Mouse (Mus musculus) brain, embryonic 14.5 days (tissue): Measurements from ENCODE around the gene Oprd1.

Source experiments
- CTCF ChIP-seq: fragments of 200-500 bp; IDR thresholded peaks from 2 replicates; pipeline ENCODE4 v1.5.1; 2012; ENCODE audit warnings: inconsistent platforms, mild to moderate bottlenecking, moderate library complexity, borderline replicate concordance; ENCODE audit not compliant: insufficient read depth, insufficient read length; ENCODE audit errors: extremely low read depth
- POLR2A ChIP-seq: fragments of 200-500 bp; IDR thresholded peaks from 2 replicates; pipeline ENCODE4 v1.6.1; 2012; ENCODE audit warnings: mild to moderate bottlenecking, inconsistent platforms, borderline replicate concordance; ENCODE audit not compliant: poor library complexity, insufficient read depth, insufficient read length, severe bottlenecking; ENCODE audit errors: extremely low read depth

GRCm38 (mm10) chr4:132176474-132176873 is 32.2 kb upstream of the Oprd1 start:
- TF ChIP-seq POLR2A (no peak), CTCF (no peak)
